Mouse (Mus musculus): ENCODE measurements at regions not wholly inside any gene's neighbourhood (a gene's known extent, or its start where the extent isn't known, plus 50 kb on each side); places are given as distances from the start of the nearest gene placed in this dataset.
A peak's percentile ranks its signal among the peaks of the same experiment; 100 is the strongest.

- Histone ChIP-seq H3K4me1 (ENCODE audit: control insufficient read depth, insufficient read depth, low read length) (no peaks in the 10 kb centered on the region), H3K4me3 (replicated peaks; ENCODE audit: extremely low read depth, low read depth, low read length) (no peak overlapping the region)
- 67% methylated on average over 6 of the region's 6 CpGs for WGBS
- DNase-seq = no peak
- TF ChIP-seq CTCF (IDR thresholded peaks at IDR 0.05; ENCODE audit: insufficient read depth, low read length) = no peak
Measured at GRCm38 (mm10) chr19:27527940-27528558, 98.4 kb upstream of the Pum3 start.

- 65% methylated on average over 5 of the region's 5 CpGs for WGBS
Measured at GRCm38 (mm10) chr19:27519326-27520061, 89.9 kb upstream of the Pum3 start.

GRCm38 (mm10) chr19:27514267-27514666, 84.6 kb upstream of the Pum3 start:
- Histone ChIP-seq H3K4me1 (ENCODE audit: control insufficient read depth, insufficient read depth, low read length) (no peaks in the 10 kb centered on the region), H3K4me3 (replicated peaks; ENCODE audit: extremely low read depth, low read depth, low read length) (no peak overlapping the region)
- 60% methylated on average over 3 of the region's 3 CpGs for WGBS
- DNase-seq = peak; percentile 6
- TF ChIP-seq CTCF (IDR thresholded peaks at IDR 0.05; ENCODE audit: insufficient read depth, low read length) (no peak), POLR2A (IDR thresholded peaks at IDR 0.05; ENCODE audit: borderline replicate concordance, extremely low read depth, low read depth, low read length) (no peak)

More at GRCm38 (mm10) chr19:27519326-27520061, 89.9 kb upstream of the Pum3 start:
- no peak for DNase-seq
- no peaks in the 10 kb centered on the region for H3K4me1 ChIP-seq (ENCODE audit: control insufficient read depth, insufficient read depth, low read length)
- H3K4me3 ChIP-seq (replicated peaks; ENCODE audit: extremely low read depth, low read depth, low read length) = no peak overlapping the region
- TF ChIP-seq POLR2A (IDR thresholded peaks at IDR 0.05; ENCODE audit: borderline replicate concordance, extremely low read depth, low read depth, low read length) (no peak), CTCF (IDR thresholded peaks at IDR 0.05; ENCODE audit: insufficient read depth, low read length) (no peak)

GRCm38 (mm10) chr19:27513535-27513934, 83.9 kb upstream of the Pum3 start:
- Histone ChIP-seq H3K4me3 (replicated peaks; ENCODE audit: extremely low read depth, low read depth, low read length) (no peak overlapping the region), H3K4me1 (ENCODE audit: control insufficient read depth, insufficient read depth, low read length) (no peaks in the 10 kb centered on the region)
- 50% methylated on average over 1 of the region's 1 CpGs for WGBS
- no peak for TF ChIP-seq CTCF (IDR thresholded peaks at IDR 0.05; ENCODE audit: insufficient read depth, low read length)
- TF ChIP-seq POLR2A (IDR thresholded peaks at IDR 0.05; ENCODE audit: borderline replicate concordance, extremely low read depth, low read depth, low read length) = no peak
- no peak for DNase-seq

- DNase-seq = no peak
- no peaks in the 10 kb centered on the region for H3K4me1 ChIP-seq (ENCODE audit: control insufficient read depth, insufficient read depth, low read length)
- WGBS = 28% methylated on average over 6 of the region's 6 CpGs
- H3K4me3 ChIP-seq (replicated peaks; ENCODE audit: extremely low read depth, low read depth, low read length) = no peak overlapping the region
- TF ChIP-seq POLR2A (IDR thresholded peaks at IDR 0.05; ENCODE audit: borderline replicate concordance, extremely low read depth, low read depth, low read length) (no peak), CTCF (IDR thresholded peaks at IDR 0.05; ENCODE audit: insufficient read depth, low read length) (no peak)
Measured at GRCm38 (mm10) chr19:27511340-27511739, 81.7 kb upstream of the Pum3 start.

GRCm38 (mm10) chr19:27509956-27510639, 80.5 kb upstream of the Pum3 start:
- Histone ChIP-seq H3K4me1 (ENCODE audit: control insufficient read depth, insufficient read depth, low read length) (no peaks in the 10 kb centered on the region), H3K4me3 (replicated peaks; ENCODE audit: extremely low read depth, low read depth, low read length) (no peak overlapping the region)
- 67% methylated on average over 6 of the region's 6 CpGs for WGBS
- TF ChIP-seq POLR2A (IDR thresholded peaks at IDR 0.05; ENCODE audit: borderline replicate concordance, extremely low read depth, low read depth, low read length) = no peak
- TF ChIP-seq CTCF (IDR thresholded peaks at IDR 0.05; ENCODE audit: insufficient read depth, low read length) = no peak
- DNase-seq = no peak

GRCm38 (mm10) chr19:27498278-27498677, 68.7 kb upstream of the Pum3 start:
- no peaks in the 10 kb centered on the region for H3K4me1 ChIP-seq (ENCODE audit: control insufficient read depth, insufficient read depth, low read length)
- no peak overlapping the region for H3K4me3 ChIP-seq (replicated peaks; ENCODE audit: extremely low read depth, low read depth, low read length)
- no peak for TF ChIP-seq POLR2A (IDR thresholded peaks at IDR 0.05; ENCODE audit: borderline replicate concordance, extremely low read depth, low read depth, low read length)
- TF ChIP-seq CTCF (IDR thresholded peaks at IDR 0.05; ENCODE audit: insufficient read depth, low read length) = no peak
- DNase-seq = no peak
- WGBS = 70% methylated on average over 4 of the region's 4 CpGs

- WGBS = 76% methylated on average over 8 of the region's 8 CpGs
- Histone ChIP-seq H3K4me3 (replicated peaks; ENCODE audit: extremely low read depth, low read depth, low read length) (no peak overlapping the region), H3K4me1 (ENCODE audit: control insufficient read depth, insufficient read depth, low read length) (no peaks in the 10 kb centered on the region)
- no peak for TF ChIP-seq POLR2A (IDR thresholded peaks at IDR 0.05; ENCODE audit: borderline replicate concordance, extremely low read depth, low read depth, low read length)
- TF ChIP-seq CTCF (IDR thresholded peaks at IDR 0.05; ENCODE audit: insufficient read depth, low read length) = no peak
- no peak for DNase-seq
Measured at GRCm38 (mm10) chr19:27492468-27492867, 62.8 kb upstream of the Pum3 start.

- H3K4me1 ChIP-seq (ENCODE audit: control insufficient read depth, insufficient read depth, low read length) = no peaks in the 10 kb centered on the region
- no peak for TF ChIP-seq CTCF (IDR thresholded peaks at IDR 0.05; ENCODE audit: insufficient read depth, low read length)
- no peak for TF ChIP-seq POLR2A (IDR thresholded peaks at IDR 0.05; ENCODE audit: borderline replicate concordance, extremely low read depth, low read depth, low read length)
- 75% methylated on average over 5 of the region's 5 CpGs for WGBS
- H3K4me3 ChIP-seq (replicated peaks; ENCODE audit: extremely low read depth, low read depth, low read length) = no peak overlapping the region
- DNase-seq = no peak
Measured at GRCm38 (mm10) chr19:27491873-27492272, 62.2 kb upstream of the Pum3 start.
